Mouse (Mus musculus): ENCODE data around the gene Ccdc71.

The Ccdc71 gene

DNA sequence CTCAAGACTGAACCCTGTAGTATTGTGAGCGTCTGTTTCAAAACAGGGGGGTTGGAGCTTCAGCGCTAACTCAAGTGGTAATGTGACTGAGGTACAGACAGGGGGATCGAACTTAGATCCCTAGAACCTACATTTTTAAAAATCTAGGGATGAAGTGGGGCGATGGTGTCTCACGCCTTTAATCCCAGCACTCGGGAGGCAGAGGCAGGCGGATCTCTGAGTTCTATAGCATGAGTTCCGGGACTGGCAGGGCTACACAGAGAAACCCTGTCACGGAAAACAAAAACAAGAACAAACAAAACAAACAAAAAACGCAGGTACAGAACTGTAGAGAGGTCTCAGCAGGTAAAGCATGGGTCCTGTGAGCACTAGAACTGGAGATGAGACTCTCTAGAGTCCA, 3.4 kb upstream of the Ccdc71 start:
- in situ Hi-C loops (cut with MboI, MseI) = no loop called here

DNA sequence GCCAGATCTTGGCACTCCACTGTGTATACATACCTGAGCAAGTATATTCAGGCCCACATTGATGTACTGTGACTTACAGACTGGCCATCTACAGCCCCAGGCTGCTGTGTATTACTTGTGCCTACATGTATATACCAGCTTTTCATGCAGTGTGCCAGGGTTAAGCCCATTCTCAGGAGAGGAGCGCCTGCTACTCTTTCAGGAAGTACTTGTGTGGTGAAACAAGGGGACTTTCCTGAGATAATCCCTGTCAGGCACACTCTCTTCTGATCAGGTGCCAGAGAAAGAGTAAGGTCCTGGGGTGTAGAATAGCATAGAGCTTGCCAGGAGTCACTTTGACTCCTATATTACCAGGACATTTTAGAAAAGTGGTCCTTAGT, 398 bp upstream of the Ccdc71 start:
- in situ Hi-C loops (cut with MboI, MseI) = no loop called here

DNA sequence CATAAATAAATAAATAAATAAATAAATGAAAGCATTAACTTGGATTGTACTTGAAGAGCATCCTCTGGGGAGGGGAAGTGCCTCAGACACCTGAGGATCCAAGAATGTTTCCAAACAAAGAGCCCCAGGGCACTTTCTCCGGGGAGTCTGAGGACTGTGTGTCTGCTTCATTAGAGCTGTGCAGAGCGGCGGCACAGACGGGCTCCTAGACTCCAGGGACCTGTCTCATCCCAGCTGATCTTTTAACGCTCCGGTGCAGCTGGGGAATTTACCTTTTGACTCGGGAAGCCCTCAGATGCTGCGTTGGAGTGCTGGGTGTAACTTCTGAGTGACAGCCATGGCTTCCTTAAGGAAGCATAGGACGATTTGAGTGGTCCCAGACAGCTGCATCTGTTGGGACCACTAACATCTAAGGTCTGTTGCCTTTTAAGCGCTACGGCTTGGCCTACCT, 879 bp downstream of the Ccdc71 start, which contains the start of gene Klhdc8b:
Gene Klhdc8b (minus strand): TSS at position 401 of the 451 bp plus-strand sequence.
- in situ Hi-C loops (cut with MboI, MseI) = no loop called here

DNA sequence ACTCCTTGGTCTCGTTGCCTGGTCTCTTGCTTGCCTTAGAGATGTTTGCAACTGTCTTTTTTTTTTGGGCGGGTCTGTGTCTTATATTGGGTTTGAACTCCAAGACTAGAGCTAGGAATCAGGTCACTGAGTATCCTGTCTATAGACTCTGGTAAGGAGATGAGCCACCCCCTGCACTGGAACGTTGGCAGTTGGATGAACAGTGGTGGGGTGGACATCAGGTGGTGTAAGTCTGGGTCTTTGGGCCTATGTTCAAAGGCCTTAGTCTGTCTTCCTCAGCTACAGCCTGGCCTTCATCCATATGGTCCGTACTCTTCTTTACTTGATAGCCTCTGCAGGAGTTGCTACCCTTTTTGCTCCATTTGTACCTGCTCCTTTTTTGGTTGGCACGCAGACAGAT, 1.3 kb downstream of the Ccdc71 start:
- in situ Hi-C loops (cut with MboI, MseI) = no loop called here

DNA sequence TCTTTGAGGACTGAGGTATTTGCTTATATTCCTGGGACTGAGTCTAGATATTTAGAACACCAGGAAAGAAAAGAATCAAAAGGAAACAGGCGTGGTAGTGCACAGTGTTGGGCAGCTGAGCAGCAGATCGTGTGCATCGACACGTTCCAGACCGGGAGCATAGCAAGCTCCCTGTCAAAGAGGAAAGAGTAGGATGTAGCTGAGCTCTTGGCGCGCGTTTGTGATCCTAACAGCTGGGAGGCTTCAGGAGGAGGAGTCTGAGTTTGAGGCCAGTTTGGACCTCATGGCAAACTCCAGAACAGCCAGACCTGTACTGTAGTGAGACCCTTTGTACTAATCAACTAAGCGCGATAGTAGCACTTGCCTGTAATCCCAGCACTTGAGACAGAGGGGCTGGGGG, 1.9 kb downstream of the Ccdc71 start:
- in situ Hi-C loops (cut with MboI, MseI) = no loop called here

DNA sequence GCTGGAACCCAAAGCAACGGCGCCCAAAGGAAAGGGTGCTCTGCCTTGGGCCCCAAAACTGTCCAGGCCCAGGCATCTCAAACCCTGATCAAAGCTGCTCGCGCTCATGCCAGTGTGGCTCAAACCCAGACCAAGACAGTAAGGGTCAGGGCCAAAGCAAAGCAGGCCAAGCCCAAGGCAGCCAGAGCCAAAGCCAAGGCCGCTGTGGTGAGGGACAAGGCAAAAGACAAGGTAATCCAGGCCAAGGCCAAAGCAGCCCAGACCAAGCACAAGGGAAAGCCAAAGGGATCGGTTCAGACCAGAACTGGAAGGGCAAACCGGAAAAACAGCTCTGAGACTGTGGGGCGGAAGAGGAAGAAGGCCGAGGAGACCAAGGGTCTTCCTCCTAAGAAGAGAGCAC, 3.4 kb downstream of the Ccdc71 start:
- in situ Hi-C loops (cut with MboI, MseI) = no loop called here

DNA sequence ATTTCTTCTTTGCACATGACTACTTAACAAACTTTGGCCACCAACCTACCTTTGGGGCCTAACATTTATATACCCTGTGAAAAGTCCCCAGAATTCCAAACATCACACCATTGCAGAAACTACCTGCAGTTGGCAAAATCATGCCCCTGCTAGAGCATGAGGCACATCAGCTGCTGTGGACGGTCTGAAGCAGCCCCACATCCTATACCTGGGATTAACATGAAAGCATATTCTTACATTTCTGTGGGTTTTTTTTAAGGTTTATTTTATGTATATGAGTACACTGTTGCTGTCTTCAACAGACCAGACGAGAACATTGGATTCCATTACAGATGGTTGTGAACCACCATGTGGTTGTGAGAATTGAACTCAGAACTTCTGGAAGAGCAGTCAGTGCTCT, 5.9 kb downstream of the Ccdc71 start:
- in situ Hi-C loops (cut with MboI, MseI) = no loop called here

DNA sequence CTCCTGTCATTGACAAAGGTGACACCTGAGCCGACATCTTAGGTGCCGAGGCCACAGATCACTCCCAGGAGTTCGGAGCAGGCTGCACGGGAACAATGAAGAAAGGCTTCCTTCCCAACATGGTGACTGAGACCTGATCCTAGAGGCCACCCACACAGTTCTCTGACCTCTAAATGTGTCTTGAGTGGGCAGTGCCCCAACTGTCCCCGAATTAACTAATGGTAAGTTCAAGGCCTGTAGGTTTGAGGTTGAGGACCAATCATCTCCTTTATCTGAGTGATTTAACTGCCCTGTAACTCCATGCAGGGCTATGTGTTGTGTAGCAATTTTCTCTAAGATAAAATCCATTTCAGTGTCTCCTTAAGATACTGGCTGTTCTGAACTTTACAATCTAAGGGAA, 9.1 kb downstream of the Ccdc71 start:
- in situ Hi-C loops (cut with MboI, MseI) = no loop called here

DNA sequence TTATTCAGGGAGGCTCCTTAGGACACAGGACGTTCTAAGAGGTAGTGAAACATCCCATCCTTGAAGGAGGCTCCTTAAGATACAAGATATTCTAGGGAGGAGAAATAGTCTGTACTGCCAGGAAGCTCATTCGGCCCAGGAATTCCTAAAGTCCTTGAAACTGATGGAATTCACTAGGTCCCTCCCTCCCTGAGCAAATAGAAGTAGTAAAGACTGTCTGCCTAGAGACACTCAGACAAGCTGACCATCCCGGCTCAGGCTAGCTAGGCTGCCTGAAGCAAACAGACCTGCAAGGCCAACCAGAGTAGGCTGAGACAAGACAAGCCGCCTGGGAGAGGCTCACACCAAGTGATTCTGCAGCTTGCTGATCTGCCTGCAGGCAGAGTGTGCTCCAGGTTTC, 9.5 kb downstream of the Ccdc71 start:
- in situ Hi-C loops (cut with MboI, MseI) = no loop called here

DNA sequence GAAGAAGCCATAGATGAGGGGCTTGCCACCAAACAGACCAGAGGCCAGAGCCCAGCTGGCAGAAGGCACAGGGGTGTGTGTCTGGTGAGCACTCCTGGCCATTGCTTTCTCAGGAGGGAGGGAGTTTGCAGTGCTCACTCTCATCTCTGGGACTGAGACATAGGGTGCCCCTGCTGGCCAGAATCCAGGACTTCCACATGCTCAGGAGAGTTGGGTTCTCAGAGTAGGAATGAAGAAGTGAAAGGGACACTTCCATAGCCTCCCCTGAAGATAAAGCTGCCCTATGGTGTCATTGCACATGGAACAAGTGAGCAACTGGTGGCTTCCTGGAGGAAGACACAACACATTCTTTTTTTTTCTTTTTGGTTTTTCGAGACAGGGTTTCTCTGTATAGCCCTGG, 14.2 kb downstream of the Ccdc71 start:
- in situ Hi-C loops (cut with MboI, MseI) = no loop called here

DNA sequence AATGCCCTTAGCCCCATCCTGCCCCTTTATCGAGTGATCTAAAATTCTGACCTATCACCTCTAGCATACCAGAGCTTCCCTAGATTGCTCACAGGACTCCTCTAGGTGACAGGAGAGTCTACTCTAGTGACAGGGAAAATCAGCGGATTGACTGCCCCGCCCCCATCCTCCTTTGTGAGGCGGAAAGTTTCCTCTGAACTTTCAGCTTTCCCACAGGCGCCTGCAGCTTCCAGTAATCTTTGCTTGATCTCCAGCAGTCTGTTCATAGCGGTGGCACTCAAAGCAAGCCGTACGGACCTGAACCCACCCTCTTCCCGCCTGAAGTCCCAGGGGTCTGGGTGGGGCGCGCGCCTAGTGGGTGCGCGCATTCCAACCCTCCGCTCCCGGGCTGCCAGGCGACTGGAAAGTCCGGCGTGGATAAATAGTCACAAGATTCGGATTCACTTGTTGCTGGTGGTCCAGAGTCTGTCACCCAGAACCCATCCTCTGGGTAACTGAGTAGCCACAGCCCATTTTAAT, 18.4 kb downstream of the Ccdc71 start:
- in situ Hi-C loops (cut with MboI, MseI) = no loop called here

DNA sequence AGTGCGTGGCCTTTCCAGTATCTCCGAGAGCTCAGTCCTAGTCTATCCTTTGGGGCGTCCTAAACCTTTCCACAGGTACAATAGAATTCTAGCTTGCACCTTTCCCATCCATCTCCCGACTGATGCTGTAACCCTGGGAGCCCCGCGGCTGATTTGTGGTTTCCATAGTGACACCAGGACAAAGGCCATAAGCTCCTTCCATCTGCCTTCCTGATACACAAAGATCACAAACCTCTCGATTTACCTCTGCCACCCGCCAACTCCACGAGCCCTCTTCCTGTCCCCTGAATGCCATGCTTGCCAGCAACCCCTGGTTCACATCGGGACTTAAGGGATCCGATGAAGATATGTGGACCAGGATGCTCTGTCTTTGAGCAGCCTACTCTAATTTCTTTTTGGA, 18.9 kb downstream of the Ccdc71 start:
- in situ Hi-C loops (cut with MboI, MseI) = no loop called here

DNA sequence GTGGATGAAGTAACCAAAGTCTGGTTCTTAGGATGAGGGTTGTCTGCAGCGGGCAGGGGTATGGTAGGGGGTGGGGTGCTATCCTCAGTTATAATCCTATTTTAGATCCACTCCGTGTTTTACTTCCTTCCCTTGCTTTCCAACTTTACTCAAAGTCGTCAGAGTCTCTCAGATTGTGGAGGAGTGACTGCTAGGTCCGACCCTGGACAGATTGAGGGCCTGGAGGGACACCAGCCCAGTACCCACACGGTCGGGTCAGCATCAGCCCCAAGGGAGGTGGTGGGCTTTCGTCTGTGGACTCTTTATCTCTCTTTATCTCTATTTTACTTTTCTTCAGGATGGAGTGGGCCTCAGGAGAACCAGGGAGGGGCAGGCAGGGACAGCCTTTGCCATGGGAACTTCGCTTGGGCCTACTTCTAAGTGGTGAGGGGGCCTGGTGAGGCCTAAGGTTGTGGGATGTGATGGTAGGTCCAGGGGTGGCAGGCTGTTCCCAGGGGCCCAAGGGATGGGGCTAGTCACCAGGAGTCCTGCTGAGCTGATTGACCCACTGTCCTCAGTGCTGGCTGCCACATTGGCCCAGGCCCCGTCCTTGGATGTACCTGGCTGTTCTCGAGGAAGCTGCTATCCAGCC, 19.5 kb downstream of the Ccdc71 start, which contains the start of gene Lamb2:
Gene Lamb2 (plus strand): TSS at position 16 of the 631 bp plus-strand sequence.
- in situ Hi-C loops (cut with MboI, MseI) = loop anchor here (10.0 kb wide), 1 partner anchor 435 kb away; the partner anchor contains the start of gene Tmem89

DNA sequence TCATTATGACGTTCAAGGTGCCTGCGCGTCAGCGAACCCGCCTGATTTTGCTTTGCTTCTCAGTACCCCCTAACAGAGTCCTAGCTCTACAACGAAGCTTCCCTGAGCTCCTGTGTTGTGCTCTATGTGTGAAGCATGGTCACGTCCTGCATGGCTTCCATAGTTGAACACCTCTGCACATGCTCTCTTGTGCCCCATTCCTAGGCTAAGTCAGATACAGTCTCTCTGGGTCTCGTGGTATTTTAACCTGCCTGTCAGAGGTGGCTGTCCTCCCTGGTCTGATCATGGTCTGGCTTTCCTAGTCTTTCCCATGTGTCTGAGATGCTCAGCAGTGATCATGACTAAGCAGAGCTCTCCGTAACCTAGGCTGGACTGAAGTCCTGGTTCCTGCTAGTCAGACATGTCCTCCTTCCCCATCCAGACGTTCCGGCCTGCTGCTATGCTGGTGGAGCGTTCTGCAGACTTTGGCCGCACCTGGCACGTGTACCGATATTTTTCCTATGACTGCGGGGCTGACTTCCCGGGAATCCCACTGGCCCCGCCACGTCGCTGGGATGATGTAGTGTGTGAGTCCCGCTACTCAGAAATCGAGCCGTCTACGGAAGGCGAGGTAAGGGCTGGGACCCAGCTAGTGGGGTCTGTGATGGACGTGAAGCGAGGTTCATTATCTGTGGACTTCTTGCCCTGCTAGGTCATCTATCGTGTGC, 20.6 kb downstream of the Ccdc71 start:
- in situ Hi-C loops (cut with MboI, MseI) = loop anchor here (10.0 kb wide), 1 partner anchor 434 kb away; the partner anchor contains the start of gene Tmem89

DNA sequence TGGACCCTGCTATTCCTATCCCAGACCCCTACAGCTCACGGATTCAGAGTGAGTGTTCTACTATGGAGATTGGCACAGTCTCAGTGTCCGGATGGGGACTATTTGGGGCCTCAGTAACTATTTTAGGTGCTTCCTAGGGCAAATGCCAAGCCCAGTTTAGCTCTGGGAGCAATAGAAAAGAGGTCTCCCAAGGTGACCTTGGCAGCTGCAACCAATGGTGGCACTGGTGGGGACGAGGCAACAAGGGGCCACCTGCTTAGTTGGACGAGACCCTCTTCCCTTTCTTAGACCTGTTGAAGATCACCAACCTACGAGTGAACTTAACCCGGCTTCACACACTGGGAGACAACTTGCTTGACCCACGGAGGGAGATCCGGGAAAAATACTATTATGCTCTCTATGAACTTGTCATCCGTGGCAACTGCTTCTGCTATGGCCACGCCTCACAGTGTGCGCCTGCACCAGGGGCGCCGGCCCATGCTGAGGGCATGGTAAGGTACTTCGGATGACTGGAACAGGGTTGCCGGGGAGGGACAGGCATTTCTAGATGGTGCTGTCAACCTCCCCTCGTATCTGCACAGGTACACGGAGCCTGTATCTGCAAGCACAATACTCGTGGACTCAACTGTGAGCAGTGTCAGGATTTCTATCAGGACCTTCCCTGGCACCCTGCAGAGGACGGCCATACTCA, 21.3 kb downstream of the Ccdc71 start:
- in situ Hi-C loops (cut with MboI, MseI) = loop anchor here (10.0 kb wide), 1 partner anchor 433 kb away; the partner anchor contains the start of gene Tmem89

DNA sequence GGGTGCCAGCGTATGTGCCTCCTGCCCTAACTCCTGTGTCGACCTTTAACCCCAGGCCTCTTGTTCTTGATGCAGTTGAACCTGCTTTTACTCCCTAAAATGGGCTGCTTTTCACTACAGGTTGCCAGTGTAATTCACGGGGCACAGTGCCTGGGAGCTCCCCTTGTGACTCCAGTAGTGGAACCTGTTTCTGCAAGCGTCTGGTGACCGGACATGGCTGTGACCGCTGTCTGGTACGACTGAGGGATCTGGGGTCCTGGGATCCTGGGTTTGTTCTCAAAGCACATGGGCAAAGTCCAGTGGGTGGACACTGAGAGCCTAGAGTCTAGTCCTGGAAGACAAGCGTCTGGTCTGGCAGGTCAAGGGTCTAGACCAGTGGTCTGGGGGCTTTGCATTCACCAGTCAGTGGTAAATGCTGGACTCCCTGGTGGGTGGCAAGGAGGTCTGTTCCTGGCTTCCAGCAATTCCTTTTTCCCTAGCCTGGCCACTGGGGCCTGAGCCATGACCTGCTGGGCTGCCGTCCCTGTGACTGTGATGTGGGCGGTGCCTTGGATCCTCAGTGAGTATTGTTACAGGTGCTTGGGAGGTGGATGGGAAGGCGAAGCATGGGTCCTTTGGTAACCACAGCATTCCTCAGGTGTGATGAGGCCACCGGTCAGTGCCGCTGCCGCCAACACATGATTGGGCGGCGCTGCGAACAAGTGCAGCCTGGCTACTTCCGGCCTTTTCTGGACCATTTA, 22.9 kb downstream of the Ccdc71 start:
- in situ Hi-C loops (cut with MboI, MseI) = loop anchor here (10.0 kb wide), 1 partner anchor 432 kb away; the partner anchor contains the start of gene Tmem89

DNA sequence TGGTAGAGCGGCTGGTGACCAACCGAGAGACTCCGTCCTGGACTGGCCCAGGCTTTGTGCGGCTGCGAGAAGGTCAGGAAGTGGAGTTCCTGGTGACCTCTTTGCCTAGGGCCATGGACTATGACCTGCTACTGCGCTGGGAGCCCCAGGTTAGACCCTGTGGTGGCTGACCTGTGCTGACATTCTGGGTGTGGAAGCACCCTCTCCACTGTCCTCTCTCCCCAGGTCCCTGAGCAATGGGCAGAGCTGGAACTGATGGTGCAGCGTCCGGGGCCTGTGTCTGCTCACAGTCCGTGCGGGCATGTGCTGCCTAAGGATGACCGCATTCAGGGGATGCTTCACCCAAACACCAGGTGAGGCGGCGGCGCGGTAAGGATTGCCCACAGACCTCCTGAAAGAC, 23.7 kb downstream of the Ccdc71 start:
- in situ Hi-C loops (cut with MboI, MseI) = loop anchor here (10.0 kb wide), 1 partner anchor 431 kb away; the partner anchor contains the start of gene Tmem89

DNA sequence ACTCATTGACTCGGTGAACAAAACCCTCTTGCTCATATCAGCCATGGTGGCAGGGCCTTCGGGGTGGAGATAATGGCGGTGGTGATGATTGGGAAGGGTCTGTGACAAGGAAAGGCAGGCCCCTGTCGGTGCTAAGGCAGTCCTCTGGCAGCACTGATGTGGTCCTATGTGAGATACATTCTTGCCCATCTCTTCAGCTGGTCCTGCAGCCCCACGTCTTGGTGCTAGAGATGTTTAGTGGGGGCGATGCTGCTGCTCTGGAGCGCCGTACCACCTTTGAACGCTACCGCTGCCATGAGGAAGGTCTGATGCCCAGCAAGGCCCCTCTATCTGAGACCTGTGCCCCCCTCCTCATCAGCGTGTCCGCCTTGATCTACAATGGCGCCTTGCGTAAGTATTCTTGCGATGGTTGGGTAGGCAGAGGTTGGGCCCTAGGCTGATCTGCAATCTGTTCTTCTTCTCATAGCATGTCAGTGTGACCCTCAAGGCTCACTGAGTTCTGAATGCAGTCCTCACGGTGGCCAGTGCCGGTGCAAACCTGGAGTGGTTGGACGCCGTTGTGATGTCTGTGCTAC, 25.1 kb downstream of the Ccdc71 start:
- in situ Hi-C loops (cut with MboI, MseI) = loop anchor here (10.0 kb wide), 1 partner anchor 429 kb away; the partner anchor contains the start of gene Tmem89

DNA sequence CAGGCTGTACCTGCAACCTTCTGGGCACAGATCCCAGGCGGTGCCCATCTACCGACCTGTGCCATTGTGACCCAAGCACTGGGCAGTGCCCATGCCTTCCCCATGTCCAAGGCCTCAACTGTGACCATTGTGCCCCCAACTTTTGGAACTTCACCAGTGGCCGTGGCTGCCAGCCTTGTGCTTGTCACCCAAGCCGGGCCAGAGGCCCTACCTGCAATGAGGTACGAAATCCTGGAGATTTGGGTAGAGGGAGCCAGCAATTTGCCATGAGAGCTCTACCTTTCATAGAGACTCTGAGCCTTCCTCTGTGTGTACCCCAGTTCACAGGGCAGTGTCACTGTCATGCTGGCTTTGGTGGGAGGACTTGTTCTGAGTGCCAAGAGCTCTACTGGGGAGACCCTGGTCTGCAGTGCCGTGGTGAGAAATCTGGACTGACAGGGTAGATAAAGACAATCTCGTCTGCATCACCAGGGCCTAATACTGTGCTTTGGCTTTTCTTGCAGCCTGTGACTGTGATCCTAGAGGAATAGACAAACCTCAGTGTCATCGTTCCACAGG, 26.7 kb downstream of the Ccdc71 start:
- in situ Hi-C loops (cut with MboI, MseI) = loop anchor here (10.0 kb wide), 1 partner anchor 428 kb away; the partner anchor contains the start of gene Tmem89

DNA sequence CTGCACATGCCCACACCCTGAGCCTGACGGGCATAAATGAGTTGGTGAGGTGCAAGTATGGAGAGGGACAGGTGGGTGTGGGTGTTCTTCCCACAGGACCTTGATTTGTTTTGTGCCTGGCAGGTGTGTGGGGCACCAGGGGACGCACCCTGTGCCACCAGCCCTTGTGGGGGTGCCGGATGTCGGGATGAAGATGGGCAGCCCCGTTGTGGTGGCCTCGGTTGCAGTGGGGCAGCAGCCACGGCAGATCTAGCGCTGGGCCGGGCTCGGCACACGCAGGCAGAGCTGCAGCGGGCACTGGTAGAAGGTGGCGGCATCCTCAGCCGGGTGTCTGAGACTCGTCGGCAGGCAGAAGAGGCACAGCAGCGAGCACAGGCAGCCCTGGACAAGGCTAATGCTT, 28.1 kb downstream of the Ccdc71 start:
- in situ Hi-C loops (cut with MboI, MseI) = loop anchor here (10.0 kb wide), 1 partner anchor 426 kb away; the partner anchor contains the start of gene Tmem89
